Mouse (Mus musculus): ENCODE measurements around the gene Tnmd.

The Tnmd gene

DNA sequence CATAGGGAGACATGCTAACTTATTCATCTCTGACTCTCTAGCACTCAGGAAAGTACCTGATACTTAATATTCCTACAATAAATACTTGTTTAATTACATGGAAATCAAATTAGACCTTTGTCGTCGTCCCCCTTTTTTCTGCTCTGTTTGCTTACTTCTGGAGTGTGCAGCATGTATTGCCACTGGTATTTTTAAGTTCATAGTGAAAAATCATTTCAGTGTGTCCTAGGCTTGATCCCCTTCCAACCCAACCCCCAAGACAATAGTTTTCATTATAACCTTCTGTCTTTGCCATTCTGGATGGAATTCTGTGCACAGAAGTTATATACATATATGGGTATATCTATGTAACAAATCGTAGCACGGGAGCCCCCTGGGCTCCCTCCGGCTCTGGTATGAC is at the start of gene Tnmd:
TSS of gene Tnmd (plus strand) at position 301 of the 400 bp plus-strand sequence.
- DNase-seq (ENCODE audit: extremely low read depth, low read depth, low spot score), result no peak

DNA sequence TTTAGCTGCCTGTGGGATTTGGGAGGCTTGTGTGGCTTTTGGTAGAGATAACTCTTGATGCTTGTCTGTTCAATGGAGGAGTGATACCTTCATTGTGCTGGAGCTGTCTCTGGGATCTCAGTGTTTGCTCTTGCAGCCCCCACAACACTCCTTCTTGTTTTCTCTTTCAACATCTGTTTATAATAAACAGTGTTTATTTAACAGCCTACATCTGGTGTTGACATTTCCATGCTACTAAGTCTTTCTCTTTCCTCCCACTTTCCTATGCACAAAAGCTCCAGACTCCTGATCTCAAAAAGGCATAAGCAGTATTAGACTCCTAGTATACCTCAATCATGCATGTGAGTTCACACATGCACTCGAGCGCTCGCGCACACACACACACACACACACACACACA is 2.9 kb downstream of the Tnmd start:
- no peak for DNase-seq (ENCODE audit: extremely low read depth, low read depth, low spot score)

DNA sequence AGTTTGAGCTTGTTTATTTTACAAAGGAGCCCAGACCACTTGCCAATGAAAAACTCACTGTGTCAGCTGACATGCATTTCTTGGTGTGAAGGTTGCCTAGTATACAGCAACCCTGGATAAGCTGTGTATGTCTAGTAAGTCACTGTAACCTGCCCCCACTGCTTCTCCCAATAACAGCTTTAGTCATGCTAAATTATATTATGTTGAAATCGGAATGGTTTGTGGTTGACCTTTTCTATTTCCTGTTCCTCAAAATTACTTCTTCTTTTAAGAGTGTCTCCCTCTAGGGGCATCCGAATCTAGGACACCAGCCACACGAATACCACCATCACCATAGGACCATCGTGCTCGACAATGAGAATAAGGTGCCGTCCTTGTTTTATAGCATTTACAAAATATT is 19.0 kb downstream of the Tnmd start:
- no peak for DNase-seq (ENCODE audit: extremely low read depth, low read depth, low spot score)

DNA sequence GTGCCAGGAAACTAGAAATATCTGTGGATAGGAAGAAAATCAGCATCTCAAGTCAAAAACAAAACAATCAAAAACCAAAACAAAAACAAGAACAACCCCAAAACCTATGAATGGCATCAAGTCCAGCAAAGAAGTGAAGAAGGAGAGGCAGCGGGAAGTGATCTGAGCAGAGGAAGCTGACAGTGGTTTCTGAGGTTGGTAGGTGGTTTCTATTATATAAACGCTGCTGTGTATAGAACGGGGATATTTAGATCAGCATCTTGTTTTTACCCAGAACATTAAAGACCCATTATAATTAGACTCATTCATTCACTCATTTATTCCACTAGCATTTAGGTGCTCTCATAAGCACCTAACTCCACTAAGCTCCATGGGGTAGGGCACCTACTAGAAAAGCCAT is 36.5 kb downstream of the Tnmd start:
- DNase-seq (ENCODE audit: extremely low read depth, low read depth, low spot score), result no peak

DNA sequence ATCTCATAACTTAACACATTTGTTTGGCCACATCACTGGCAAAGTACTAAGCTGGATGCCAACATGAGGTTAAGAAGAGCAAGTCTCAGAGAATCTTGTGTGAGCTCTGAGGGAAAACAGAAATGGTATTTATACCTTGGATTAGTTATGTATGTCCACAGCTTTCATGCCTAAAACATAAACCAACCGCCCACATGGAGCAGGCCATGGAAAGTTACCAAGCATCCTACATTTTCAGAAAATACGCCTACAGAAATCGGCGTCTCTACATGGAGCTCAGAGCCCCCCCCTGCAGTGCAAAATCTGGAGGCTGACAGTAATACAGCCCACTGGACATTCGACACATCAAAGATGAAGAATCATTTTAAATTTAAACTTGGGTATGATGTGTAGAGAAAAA is 37.3 kb downstream of the Tnmd start:
- no peak for DNase-seq (ENCODE audit: extremely low read depth, low read depth, low spot score)

DNA sequence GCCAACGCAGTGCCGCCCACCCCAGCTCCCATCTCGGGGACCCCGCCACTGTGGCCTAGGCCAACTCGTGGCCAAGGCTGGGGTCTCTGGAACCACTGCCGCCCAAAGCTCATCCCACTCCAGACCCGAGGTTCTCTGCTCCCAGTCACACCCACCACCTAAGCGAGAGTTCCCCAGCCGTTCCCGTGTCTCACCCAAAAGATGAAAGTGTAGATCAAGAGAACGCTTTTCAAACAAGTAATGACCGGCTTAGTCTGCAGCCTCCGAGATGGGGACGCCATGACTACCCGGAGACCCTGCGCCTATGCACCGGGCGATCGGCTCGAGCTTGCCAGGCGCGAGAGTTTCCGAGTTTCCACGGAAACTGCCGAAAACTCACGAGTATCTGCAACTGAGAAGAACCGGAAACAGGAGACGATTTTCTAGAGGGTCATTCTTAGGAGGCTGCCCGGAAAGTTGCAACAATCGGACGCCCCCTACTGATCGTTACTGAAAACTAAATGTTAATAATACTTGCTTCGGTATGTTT is 47.3 kb downstream of the Tnmd start, which contains the start of gene Tspan6:
TSS of gene Tspan6 (minus strand) at position 416 of the 529 bp plus-strand sequence.
- peak; percentile 10 for DNase-seq (ENCODE audit: extremely low read depth, low read depth, low spot score)

DNA sequence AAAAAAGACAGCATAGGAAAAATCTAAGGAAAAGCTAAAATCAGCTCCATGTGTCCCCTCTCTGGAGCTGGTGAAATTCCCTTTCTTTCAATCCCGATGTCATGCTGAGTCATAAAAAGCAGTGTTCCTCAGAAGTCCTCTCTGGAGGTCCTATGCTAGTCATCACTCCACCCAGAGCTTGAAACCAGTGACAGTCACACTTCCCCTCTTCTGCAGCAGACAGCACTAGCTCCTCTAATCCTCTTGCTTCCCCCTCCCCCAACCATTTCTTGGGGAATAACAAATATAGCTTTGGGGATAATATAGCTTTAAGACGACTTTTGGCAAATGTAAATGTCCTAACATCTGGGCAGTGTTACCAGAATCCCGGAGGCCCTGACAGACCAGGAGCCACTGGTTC is 57.5 kb downstream of the Tnmd start, which contains the start of gene Srpx2:
TSS of gene Srpx2 (plus strand) at position 166 of the 400 bp plus-strand sequence.
- DNase-seq (ENCODE audit: extremely low read depth, low read depth, low spot score), result no peak

DNA sequence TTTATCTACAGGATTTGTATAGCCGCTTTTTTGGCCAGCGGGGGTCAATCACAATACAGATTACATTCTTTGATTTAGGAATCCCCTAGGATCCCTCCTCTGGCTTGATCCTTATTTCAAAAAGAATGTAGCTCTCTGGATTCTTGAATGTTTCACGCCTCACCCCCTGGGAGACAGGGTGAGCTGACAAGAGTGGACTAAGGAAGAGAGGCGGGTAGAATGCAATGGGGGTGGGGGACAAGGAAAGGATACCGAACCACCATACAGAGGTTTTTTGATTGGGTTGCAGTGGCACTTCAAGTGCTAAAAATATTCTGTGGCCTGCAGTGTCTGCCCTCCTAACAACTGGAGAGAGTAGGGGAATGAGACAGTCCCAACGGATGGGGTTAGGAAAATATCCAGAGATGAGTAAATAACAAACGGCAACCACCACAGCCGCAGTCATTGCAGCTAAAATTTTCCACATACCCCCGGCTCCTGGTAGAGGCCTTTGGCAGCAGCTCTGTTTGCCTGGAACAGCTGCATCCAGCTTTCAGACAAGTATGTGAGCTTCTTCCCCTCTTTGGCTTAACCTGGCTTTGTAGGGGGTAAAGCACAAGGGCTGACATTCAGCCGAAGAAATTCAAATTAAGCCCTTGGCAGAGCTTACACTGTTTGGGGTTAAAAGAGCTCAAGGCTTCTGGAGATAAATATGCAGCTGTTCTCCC is 60.8 kb downstream of the Tnmd start:
- DNase-seq (ENCODE audit: extremely low read depth, low read depth, low spot score), result no peak

DNA sequence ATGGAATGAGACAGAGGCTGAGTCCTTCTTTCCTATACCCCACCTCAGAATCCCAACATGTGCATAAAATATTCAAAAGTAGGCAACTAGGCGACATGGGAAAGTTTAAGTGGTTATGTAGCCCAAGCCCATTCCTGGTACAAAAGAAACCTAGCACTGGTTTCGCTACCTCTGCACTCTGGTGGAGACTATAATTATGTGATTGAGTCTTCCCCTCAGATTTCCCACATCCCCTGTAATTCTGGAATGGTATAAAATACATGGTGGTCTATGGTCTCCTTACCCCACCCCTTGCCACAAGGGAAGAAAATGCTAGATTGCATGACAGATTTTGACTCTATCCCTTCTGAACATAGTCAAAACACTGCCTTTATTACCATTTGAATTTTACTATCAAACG is 62.2 kb downstream of the Tnmd start:
- DNase-seq (ENCODE audit: extremely low read depth, low read depth, low spot score), result no peak

DNA sequence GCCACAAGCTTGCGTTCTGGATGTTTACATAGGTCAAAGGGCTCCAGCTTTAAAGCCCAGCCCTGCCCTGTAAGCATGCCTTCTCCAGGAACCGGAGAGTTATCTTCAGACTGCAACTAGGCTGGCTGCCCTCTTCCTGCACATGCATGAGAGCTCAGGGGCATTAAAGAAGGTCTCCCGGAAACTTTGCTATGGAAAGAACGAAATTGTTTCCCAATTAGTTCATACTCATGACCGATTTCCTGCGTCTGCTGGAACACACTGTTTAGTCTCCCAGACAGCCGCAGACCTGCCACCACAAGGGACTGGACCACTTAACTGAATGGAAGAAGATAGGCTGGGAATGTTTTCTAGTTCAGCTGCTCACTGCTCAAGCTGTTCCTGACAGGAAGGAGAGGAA is 63.4 kb downstream of the Tnmd start:
- DNase-seq (ENCODE audit: extremely low read depth, low read depth, low spot score), result no peak

Data from fat pad, adult 2 months (tissue).